Mouse (Mus musculus): ENCODE measurements around the gene Krtap19-1.

GRCm38 (mm10) chr16:88848558-88848957 lies 20.7 kb downstream of the Krtap19-1 start:
- TF ChIP-seq CTCF (conservative IDR thresholded peaks at IDR 0.05; ENCODE audit: low read length): no peak
- TF ChIP-seq NANOG (IDR thresholded peaks at IDR 0.05; ENCODE audit: borderline replicate concordance, low read length): no peak
